Mouse (Mus musculus): ENCODE measurements at regions not wholly inside any gene's neighbourhood (a gene's known extent, or its start where the extent isn't known, plus 50 kb on each side); places are given as distances from the start of the nearest gene placed in this dataset.

DNA sequence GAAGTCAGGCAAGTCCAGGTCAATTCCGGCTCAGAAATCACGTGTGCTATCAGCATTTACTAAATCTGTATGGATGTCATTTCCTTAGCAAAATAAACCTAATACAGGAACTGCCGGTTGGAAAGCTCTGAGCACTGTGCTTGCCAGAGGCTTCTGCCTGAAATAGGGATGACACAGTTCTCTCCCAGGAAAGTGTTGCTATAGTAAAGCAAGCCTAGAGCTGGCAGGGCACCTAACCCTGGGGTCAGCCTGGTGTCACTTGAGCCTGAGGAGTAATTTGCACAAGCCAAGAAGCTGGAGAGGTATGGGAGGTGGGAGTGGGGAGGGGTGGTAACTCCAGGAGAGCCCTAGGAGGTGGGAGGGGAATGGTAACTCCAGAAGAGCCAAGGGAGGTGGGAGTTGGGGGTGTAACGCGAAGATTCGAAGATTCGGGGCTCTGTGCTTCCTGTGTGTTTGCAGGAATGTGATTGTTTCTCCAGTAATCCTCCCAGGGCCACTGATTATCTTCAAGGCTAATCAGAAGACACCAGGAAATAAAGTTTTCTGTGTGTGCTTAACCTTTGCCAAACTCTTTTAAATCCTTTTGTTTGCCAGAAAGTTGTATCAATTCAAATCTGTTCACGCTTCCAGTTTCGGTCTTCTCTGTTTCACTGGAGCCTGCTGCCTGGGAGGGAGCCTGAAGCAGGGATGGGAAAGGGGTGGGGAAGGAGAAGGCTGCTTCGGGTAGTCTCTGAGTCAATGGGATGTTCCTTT lies 111.3 kb downstream of the Cd24a start:
- TF ChIP-seq CTCF (IDR thresholded peaks at IDR 0.05; ENCODE audit: control insufficient read depth, insufficient read depth, low read length) (no peak), POLR2A (IDR thresholded peaks at IDR 0.05; ENCODE audit: borderline replicate concordance, control insufficient read depth, low read depth, low read length) (no peak)

All from bone marrow, adult 2 months (tissue).